Mouse (Mus musculus) forebrain, embryonic 15.5 days (tissue): ENCODE data around the gene Prmt1. TPM values are rescaled to one million over a fixed set of nuclear protein-coding genes. Genes with fewer than 3 reads are reported as not detected.

ENCODE experiments used
- ATAC-seq: fragments of 200-750 bp; cut with Nextera tagmentation; replicated peaks from 2 replicates; pipeline ENCODE4 v1.8.0; 2017; ENCODE audit warnings: mild to moderate bottlenecking, moderate TSS enrichment, moderate library complexity
- H3K27ac ChIP-seq: fragments of 300-500 bp; sonication (generic); replicated peaks from 2 replicates; pipeline ENCODE4 v1.5.1; 2015; ENCODE audit warnings: mild to moderate bottlenecking, inconsistent platforms
- H3K27me3 ChIP-seq: fragments of 300-500 bp; sonication (generic); 2 replicates; pipeline ENCODE4 v1.6.1; 2015; ENCODE audit warnings: inconsistent platforms
- H3K36me3 ChIP-seq: fragments of 300-500 bp; sonication (generic); 2 replicates; pipeline ENCODE4 v1.6.1; 2015; ENCODE audit warnings: mild to moderate bottlenecking, inconsistent platforms
- H3K4me1 ChIP-seq: fragments of 300-500 bp; sonication (generic); 2 replicates; pipeline ENCODE4 v1.6.1; 2015; ENCODE audit warnings: inconsistent platforms
- H3K4me2 ChIP-seq: fragments of 300-500 bp; sonication (generic); replicated peaks from 2 replicates; pipeline ENCODE4 v1.6.1; 2015; ENCODE audit warnings: mild to moderate bottlenecking, inconsistent platforms
- H3K4me3 ChIP-seq: fragments of 300-500 bp; sonication (generic); 2 replicates; pipeline ENCODE4 v1.5.1; 2015; ENCODE audit warnings: mild to moderate bottlenecking, inconsistent platforms
- H3K9ac ChIP-seq: fragments of 300-500 bp; sonication (generic); replicated peaks from 2 replicates; pipeline ENCODE4 v1.6.1; 2015; ENCODE audit warnings: mild to moderate bottlenecking, inconsistent platforms
- H3K9me3 ChIP-seq: fragments of 300-500 bp; sonication (generic); 2 replicates; pipeline ENCODE4 v1.6.1; 2016; ENCODE audit warnings: inconsistent platforms
- WGBS: fragments of 180-500 bp; shearing (Covaris S2); methylation state at CpG from one replicate; pipeline ENCODE4 v1.1.7; 2015; ENCODE audit warnings: mixed read lengths; 5-methylcytosine and 5-hydroxymethylcytosine counted together
- polyA plus RNA-seq: library from polyadenylated mRNA; unstranded; fragments of >200 nt; fragmentation: Nextera tagmentation; extraction: Ambion mirVana; gene quantifications from 2 replicates; pipeline ENCODE4 v1.2.1, GENCODE M21; 2015

Gene Prmt1
- polyA plus RNA-seq, 1 experiment from 2014 or later: 703 TPM

- no peaks in the 10 kb centered on the region for H3K27me3 ChIP-seq
- H3K4me1 ChIP-seq: peaks cover 35% of the 10 kb centered on the region
- peak overlapping the region; percentile 69 for H3K4me2 ChIP-seq
- peak overlapping the region; percentile 95 for H3K27ac ChIP-seq
- ATAC-seq: peak; percentile 21
- peak overlapping the region; percentile 65 for H3K4me3 ChIP-seq
- peaks cover 10% of the 10 kb centered on the region for H3K36me3 ChIP-seq
- under 1% methylated on average over 29 of the region's 29 CpGs for WGBS
- no peaks in the 10 kb centered on the region for H3K9me3 ChIP-seq
- H3K9ac ChIP-seq: peak overlapping the region; percentile 67
Measured at GRCm38 (mm10) chr7:44986879-44987718, 731 bp upstream of the Prmt1 start.

DNA sequence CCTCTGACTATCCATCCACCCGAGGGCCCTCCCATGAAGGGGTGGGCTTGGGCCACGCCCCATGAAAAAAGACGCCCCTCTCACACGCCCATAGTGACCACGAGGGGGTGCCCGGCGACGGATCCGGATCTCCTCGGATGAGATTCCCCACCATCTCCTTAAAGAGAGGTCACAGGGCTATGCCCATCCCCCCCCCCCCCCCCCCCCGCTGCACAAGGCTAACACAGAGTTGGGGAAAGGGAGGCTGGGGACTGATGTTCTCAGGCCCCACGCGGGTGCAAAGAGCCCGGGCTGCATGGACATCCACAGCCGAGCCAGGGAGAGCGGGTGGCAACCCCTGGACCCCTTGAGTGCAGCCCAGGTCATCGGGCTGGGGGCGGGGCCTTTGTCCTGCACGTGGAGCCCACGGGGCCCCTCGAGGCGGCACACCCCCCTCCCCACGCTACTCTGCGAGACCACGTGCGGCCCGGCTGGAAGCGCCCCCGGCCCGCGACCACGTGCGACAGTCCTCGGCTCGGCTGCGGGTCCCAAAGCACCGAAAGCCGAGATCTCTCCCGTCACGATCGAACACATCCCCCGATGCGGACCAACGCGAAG is 675 bp downstream of the Prmt1 start:
- ATAC-seq: peak; percentile 1
- 1% methylated on average over 43 of the region's 45 CpGs for WGBS
- peak overlapping the region; percentile 97 for H3K9ac ChIP-seq
- H3K4me3 ChIP-seq: peak overlapping the region; percentile 65
- H3K4me2 ChIP-seq: peak overlapping the region; percentile 60
- H3K27ac ChIP-seq: peak overlapping the region; percentile 93
- peaks cover 35% of the 10 kb centered on the region for H3K4me1 ChIP-seq
- no peaks in the 10 kb centered on the region for H3K9me3 ChIP-seq
- H3K27me3 ChIP-seq: no peaks in the 10 kb centered on the region
- H3K36me3 ChIP-seq: peaks cover 21% of the 10 kb centered on the region

DNA sequence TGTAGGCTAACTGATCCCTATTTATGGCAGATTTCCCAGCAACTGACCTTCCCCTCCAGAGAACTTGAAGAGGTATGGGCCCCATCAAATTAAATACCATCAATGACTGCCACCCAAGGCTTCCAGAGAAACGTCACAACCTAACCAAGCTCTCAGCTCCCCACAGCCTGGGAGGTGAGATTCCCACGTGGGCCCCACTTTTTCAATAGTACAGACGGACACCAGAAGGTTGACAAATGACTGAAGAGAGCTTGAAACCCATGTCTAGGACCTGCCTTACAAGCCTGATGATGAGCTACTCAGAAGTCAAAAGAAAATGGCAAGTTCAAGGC is 1.6 kb downstream of the Prmt1 start:
- H3K27ac ChIP-seq: 0 out of 2 replicates have a peak overlapping the region, but pooled peaks have one; percentile 1
- H3K4me1 ChIP-seq: peaks cover 35% of the 10 kb centered on the region
- no peak overlapping the region for H3K9ac ChIP-seq
- no peaks in the 10 kb centered on the region for H3K27me3 ChIP-seq
- no peaks in the 10 kb centered on the region for H3K9me3 ChIP-seq
- 30% methylated on average over 3 of the region's 3 CpGs for WGBS
- peak overlapping the region; percentile 60 for H3K4me2 ChIP-seq
- peaks cover 29% of the 10 kb centered on the region for H3K36me3 ChIP-seq
- H3K4me3 ChIP-seq: peak overlapping the region; percentile 65
- ATAC-seq: no peak

DNA sequence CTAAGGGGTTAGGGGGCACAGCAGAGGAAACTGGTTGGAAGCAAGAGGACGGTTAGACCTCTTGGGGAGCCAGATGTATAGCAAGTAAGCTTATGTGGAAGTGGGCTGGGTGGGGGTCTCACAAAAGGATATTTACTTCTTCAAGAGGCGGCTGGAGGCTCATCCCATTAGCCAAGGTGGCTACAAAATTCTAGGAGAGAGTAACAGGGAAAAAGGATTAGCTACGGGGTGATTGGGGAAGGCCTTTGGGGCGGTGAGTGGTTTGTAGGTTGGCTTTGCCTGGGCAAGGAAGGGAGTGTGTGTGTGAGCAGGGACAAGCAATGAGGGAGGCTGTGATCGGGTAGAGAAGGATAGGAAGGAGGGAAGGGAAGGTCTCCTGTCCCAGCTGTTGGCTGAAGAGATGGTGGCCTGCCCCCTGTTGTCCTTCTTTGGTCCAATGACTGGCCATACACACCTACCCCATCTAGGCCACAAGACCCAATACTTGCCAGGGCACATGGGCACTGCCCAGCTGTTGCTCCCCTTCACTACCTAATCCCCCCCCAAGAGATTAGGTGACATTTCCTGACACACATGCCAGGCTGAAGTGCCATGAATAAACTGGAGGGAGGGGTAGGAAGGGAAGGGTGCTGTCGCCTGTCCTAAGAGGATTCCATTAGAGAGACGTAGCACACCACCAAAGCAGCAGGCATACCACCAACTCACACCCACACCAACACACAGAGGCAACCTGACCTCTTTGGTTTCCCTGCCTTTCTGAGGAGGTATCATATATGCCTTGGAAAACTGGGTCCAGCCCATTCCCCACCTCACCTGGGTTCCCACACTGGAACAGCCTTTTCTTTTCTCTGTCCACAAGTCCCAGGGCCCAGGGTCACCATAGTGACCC is 2.2 kb downstream of the Prmt1 start:
- no peak overlapping the region for H3K9ac ChIP-seq
- H3K36me3 ChIP-seq: peaks cover 34% of the 10 kb centered on the region
- 0 out of 2 replicates have a peak overlapping the region, but pooled peaks have one; percentile 17 for H3K27ac ChIP-seq
- peak overlapping the region; percentile 65 for H3K4me3 ChIP-seq
- 71% methylated on average over 7 of the region's 7 CpGs for WGBS
- peak overlapping the region; percentile 60 for H3K4me2 ChIP-seq
- peaks cover 34% of the 10 kb centered on the region for H3K4me1 ChIP-seq
- no peak for ATAC-seq
- H3K27me3 ChIP-seq: no peaks in the 10 kb centered on the region
- no peaks in the 10 kb centered on the region for H3K9me3 ChIP-seq

- ATAC-seq: no peak
- Histone ChIP-seq H3K4me3 (0 out of 2 replicates have a peak overlapping the region, but pooled peaks have one; percentile 8), H3K27me3 (no peaks in the 10 kb centered on the region), H3K4me2 (no peak overlapping the region; the same call in 1 of the 2 replicates), H3K9me3 (no peaks in the 10 kb centered on the region), H3K27ac (0 out of 2 replicates have a peak overlapping the region, but pooled peaks have one; percentile 11), H3K9ac (no peak overlapping the region), H3K4me1 (peaks cover 25% of the 10 kb centered on the region), H3K36me3 (peaks cover 45% of the 10 kb centered on the region)
- WGBS: 26% methylated on average over 6 of the region's 6 CpGs
Measured at GRCm38 (mm10) chr7:44983085-44983484, 3.3 kb downstream of the Prmt1 start.

GRCm38 (mm10) chr7:44981539-44981938 is 4.8 kb downstream of the Prmt1 start:
- H3K27me3 ChIP-seq: no peaks in the 10 kb centered on the region
- no peak overlapping the region for H3K4me2 ChIP-seq
- H3K9me3 ChIP-seq: no peaks in the 10 kb centered on the region
- H3K4me3 ChIP-seq: no peak overlapping the region
- peaks cover 20% of the 10 kb centered on the region for H3K4me1 ChIP-seq
- ATAC-seq: no peak
- H3K36me3 ChIP-seq: peaks cover 60% of the 10 kb centered on the region
- WGBS: 97% methylated on average over 8 of the region's 8 CpGs
- no peak overlapping the region for H3K9ac ChIP-seq
- no peak overlapping the region for H3K27ac ChIP-seq

DNA sequence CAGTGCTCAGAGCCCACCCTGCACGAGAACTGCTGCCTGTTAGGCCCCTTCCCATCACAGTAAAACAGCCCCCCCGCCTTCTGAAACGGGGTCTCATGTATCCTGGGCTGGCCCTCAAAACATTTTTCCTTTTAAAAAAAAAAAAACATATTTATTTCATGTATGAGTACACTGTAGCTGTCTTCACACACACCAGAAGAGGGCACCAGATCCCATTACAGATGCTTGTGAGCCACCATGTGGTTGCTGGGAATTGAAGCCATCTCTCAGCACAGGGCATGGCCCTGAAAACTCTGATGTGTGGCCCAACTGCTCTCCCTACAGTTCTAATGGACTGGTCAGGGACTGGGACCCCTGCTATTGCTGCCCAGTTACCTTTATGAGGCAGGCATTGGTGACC is 8.1 kb downstream of the Prmt1 start:
- Histone ChIP-seq H3K9ac (no peak overlapping the region), H3K4me2 (no peak overlapping the region), H3K4me1 (peaks cover 16% of the 10 kb centered on the region), H3K9me3 (no peaks in the 10 kb centered on the region), H3K4me3 (no peak overlapping the region), H3K27me3 (no peaks in the 10 kb centered on the region), H3K36me3 (peaks cover 69% of the 10 kb centered on the region), H3K27ac (no peak overlapping the region)
- WGBS: 93% methylated on average over 3 of the region's 3 CpGs
- ATAC-seq: no peak

GRCm38 (mm10) chr7:44975117-44975419 is 11.3 kb downstream of the Prmt1 start:
- H3K4me3 ChIP-seq: peak overlapping the region; percentile 54
- H3K9me3 ChIP-seq: no peaks in the 10 kb centered on the region
- H3K4me2 ChIP-seq: peak overlapping the region; percentile 83
- no peaks in the 10 kb centered on the region for H3K27me3 ChIP-seq
- H3K36me3 ChIP-seq: peaks cover 43% of the 10 kb centered on the region
- 0 out of 2 replicates have a peak overlapping the region, but pooled peaks have one; percentile 12 for H3K9ac ChIP-seq
- H3K4me1 ChIP-seq: peaks cover 46% of the 10 kb centered on the region
- ATAC-seq: 0 out of 2 replicates have a peak, but pooled peaks have one; percentile 5
- H3K27ac ChIP-seq: peak overlapping the region; percentile 96
- 20% methylated on average over 6 of the region's 6 CpGs for WGBS

DNA sequence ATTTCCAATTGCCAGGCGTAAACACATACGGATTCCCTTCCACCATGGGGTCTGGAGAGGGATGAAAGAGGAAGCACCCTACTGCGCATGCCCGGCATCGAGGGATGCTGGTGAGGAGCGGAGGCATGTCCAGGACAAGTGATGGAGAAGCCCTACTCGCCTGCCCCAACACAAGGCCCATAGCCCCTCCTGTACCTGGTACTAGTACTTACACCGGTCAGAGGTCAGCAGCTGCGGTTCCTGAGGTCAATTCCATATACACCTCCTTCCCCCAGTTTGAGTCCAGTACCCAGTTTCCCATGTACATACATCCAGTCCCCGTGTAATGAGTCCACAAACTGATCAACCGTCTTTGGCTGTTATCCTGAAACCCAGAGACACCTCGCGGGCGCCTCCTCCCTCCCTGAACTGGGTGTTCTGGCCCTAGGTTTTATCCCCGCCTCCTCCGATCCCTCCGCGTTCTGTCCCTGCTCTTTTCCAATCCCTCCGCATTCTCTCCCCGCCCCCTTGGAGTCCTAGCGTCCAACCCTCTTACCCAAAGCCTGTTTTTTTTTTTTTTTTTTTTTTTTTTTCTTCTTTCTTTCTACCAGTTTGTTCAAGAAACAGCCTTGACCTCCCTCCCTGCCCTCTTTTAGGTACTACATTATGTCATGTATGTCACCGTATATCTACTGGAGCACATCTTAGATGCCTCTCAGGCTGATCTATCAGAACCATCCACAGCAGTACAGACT is 11.8 kb downstream of the Prmt1 start, which contains the start of gene Cpt1c:
Gene Cpt1c (minus strand): TSS at position 469 of the 734 bp plus-strand sequence.
- peaks cover 39% of the 10 kb centered on the region for H3K36me3 ChIP-seq
- H3K27me3 ChIP-seq: no peaks in the 10 kb centered on the region
- peak within 1 kb of the TSS; percentile 62 for H3K9ac ChIP-seq
- H3K9me3 ChIP-seq: no peaks in the 10 kb centered on the region
- H3K4me2 ChIP-seq: peak within 1 kb of the TSS; percentile 83
- WGBS: 1% methylated on average over 22 of the region's 22 CpGs
- peak; percentile 49 for ATAC-seq
- H3K4me3 ChIP-seq: peak within 1 kb of the TSS; percentile 54
- peaks cover 49% of the 10 kb centered on the region for H3K4me1 ChIP-seq
- peak within 1 kb of the TSS; percentile 96 for H3K27ac ChIP-seq

DNA sequence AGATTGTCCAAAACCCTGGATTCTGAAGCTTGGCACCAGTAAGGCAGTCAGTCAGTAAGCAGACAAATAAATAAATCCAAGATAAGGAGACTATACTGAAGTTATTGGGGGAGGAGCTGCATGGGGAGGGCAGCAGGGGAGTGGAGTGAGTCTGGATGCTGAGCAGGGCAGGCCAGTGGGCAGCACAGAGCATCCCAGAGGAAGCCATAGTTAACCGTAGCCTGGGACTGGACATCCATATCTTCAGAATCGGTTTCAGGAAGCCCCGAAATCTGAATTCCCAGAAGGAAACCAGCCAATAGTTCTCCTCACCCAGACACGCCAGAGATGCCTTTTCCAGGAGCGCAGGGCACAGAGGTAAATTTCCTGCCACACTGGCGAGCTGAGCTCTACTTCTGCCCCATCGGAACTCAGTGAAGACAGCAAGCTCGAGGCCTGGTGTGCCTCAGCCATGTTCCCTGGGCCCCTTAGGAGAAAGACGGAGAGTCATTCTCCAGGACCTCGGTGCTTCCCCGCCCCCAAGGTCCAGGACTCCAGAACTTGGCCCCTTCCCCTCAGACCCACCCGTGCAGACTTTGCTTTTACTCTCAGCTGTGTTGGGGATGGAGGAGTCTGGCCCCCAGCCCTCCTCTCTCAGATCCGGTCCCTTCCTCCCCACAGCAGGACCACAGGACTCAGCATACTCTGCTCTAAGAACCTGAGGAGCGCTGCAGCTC is 12.8 kb downstream of the Prmt1 start:
- peak overlapping the region; percentile 54 for H3K4me3 ChIP-seq
- peaks cover 50% of the 10 kb centered on the region for H3K4me1 ChIP-seq
- H3K9ac ChIP-seq: peak overlapping the region; percentile 62
- no peaks in the 10 kb centered on the region for H3K9me3 ChIP-seq
- WGBS: 28% methylated on average over 14 of the region's 14 CpGs
- peak overlapping the region; percentile 83 for H3K4me2 ChIP-seq
- no peak for ATAC-seq
- peak overlapping the region; percentile 96 for H3K27ac ChIP-seq
- H3K27me3 ChIP-seq: no peaks in the 10 kb centered on the region
- peaks cover 29% of the 10 kb centered on the region for H3K36me3 ChIP-seq

GRCm38 (mm10) chr7:44971142-44971541 is 15.2 kb downstream of the Prmt1 start:
- no peak for ATAC-seq
- 67% methylated on average over 7 of the region's 7 CpGs for WGBS
- H3K27me3 ChIP-seq: no peaks in the 10 kb centered on the region
- H3K27ac ChIP-seq: peak overlapping the region; percentile 90
- H3K4me2 ChIP-seq: peak overlapping the region; percentile 95
- H3K9ac ChIP-seq: peak overlapping the region; percentile 56
- H3K4me1 ChIP-seq: peaks cover 50% of the 10 kb centered on the region
- H3K9me3 ChIP-seq: no peaks in the 10 kb centered on the region
- peaks cover 19% of the 10 kb centered on the region for H3K36me3 ChIP-seq
- peak overlapping the region; percentile 68 for H3K4me3 ChIP-seq
